Mouse (Mus musculus) hindbrain, embryonic 11.5 days (tissue): ENCODE results near the gene Tnnc2. TPM values are rescaled to one million over a fixed set of nuclear protein-coding genes. Genes with fewer than 3 reads are reported as not detected.

Experiments
- ATAC-seq: fragments of 200-750 bp; cut with Nextera tagmentation; 2 replicates; pipeline ENCODE4 v1.8.0; 2017; ENCODE audit warnings: mild to moderate bottlenecking, moderate TSS enrichment, moderate library complexity; ENCODE audit not compliant: low FRiP score
- DNase-seq: peaks from one replicate; pipeline ENCODE4 v3.0.0-alpha.2; 2015; ENCODE audit warnings: low spot score
- H3K27ac ChIP-seq: fragments of 300-500 bp; sonication (generic); 2 replicates; pipeline ENCODE4 v1.5.1; 2014; ENCODE audit warnings: mild to moderate bottlenecking, low read depth, low read length
- H3K27me3 ChIP-seq: fragments of 300-500 bp; sonication (generic); 2 replicates; pipeline ENCODE4 v1.6.1; 2014; ENCODE audit warnings: mild to moderate bottlenecking, low read length, moderate library complexity, mixed read lengths; ENCODE audit not compliant: control insufficient read depth, insufficient read depth
- H3K36me3 ChIP-seq: fragments of 300-500 bp; sonication (generic); 2 replicates; pipeline ENCODE4 v1.6.1; 2014; ENCODE audit warnings: mild to moderate bottlenecking, low read length, moderate library complexity, mixed read lengths; ENCODE audit not compliant: control insufficient read depth, insufficient read depth
- H3K4me1 ChIP-seq: fragments of 300-500 bp; sonication (generic); replicated peaks from 2 replicates; pipeline ENCODE4 v1.6.1; 2014; ENCODE audit warnings: low read length, mixed read lengths; ENCODE audit not compliant: control insufficient read depth, insufficient read depth
- H3K4me2 ChIP-seq: fragments of 300-500 bp; sonication (generic); replicated peaks from 2 replicates; pipeline ENCODE4 v1.6.1; 2014; ENCODE audit warnings: mild to moderate bottlenecking, low read depth, low read length
- H3K4me3 ChIP-seq: fragments of 300-500 bp; sonication (generic); 2 replicates; pipeline ENCODE4 v1.5.1; 2014; ENCODE audit warnings: low read depth, low read length
- H3K9ac ChIP-seq: fragments of 300-500 bp; sonication (generic); 2 replicates; pipeline ENCODE4 v1.6.1; 2014; ENCODE audit warnings: low read depth, low read length
- H3K9me3 ChIP-seq: fragments of 300-500 bp; sonication (generic); 2 replicates; pipeline ENCODE4 v1.6.1; 2016; ENCODE audit warnings: low read length; ENCODE audit not compliant: control insufficient read depth
- WGBS: fragments of 180-500 bp; shearing (Covaris S2); extraction: QIAGEN DNeasy Blood & Tissue Kit; methylation state at CpG from one replicate; pipeline ENCODE4 v1.1.7; 2014; 5-methylcytosine and 5-hydroxymethylcytosine counted together
- polyA plus RNA-seq: library from polyadenylated mRNA; unstranded; fragments of >200 nt; fragmentation: Nextera tagmentation; extraction: Ambion mirVana; gene quantifications from 2 replicates; pipeline ENCODE4 v1.2.1, GENCODE M21; 2014

Gene Tnnc2
- polyA plus RNA-seq, result 4.8 and 7.1 TPM in 2 replicates

DNA sequence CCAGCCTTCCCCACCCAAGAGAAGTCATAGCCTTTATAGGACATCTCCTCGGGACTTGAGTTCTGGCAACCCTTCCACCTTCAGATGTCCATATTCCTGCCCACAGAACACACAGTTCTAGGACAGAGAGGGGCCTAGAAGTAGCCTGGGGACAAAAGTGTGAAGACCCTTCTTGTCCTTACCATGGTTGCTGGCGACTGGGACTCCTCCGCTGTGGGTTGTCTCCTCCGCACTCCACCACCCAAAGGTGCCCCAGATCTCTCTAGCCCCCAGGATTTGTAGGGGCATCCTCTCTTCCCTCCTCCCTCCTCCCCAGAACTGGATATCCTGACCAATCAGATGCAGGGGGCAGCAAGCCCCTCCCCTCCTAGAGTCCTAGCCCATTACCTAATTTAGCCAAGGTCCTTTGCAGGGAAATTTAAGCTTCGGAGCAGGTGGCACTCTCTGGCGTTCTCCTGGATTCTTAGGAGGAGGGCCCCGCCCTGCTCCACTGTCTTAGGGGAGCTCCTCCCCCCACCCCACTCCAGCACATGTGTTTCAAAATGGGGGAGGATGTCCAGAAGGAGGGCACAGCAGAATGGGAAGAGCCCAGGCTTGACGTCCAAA is at the start of gene Tnnc2:
TSS of gene Tnnc2 (minus strand) at position 487 of the 606 bp plus-strand sequence.
- Histone ChIP-seq H3K9ac (no peak within 1 kb of the TSS), H3K4me3 (no peak within 1 kb of the TSS), H3K27ac (no peak within 1 kb of the TSS), H3K4me2 (no peak within 1 kb of the TSS), H3K27me3 (no peaks in the 10 kb centered on the region), H3K36me3 (no peaks in the 10 kb centered on the region), H3K4me1 (no peaks in the 10 kb centered on the region), H3K9me3 (no peaks in the 10 kb centered on the region)
- no peak for ATAC-seq
- no peak for DNase-seq
- 73% methylated on average over 8 of the region's 8 CpGs for WGBS

DNA sequence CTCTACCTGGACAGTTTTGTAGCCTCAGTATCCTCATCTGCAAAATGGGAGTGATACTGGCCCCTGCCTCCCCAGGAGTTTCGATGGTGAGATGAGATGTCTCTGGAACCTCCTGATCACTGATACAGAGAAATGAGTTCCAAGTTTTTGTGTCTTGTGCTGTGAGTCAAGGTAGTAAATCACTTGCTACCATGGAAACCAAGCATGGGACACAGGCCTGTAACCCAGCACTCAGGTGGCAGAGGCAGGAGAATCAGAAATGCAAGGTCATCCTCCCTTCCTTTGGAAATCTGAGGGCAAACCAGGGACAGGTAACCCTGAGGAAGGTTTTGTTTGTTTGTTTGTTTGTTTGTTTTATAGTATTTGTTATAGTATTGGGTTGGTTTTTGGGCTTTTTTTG is 49.3 kb upstream of the Tnnc2 start:
- no peak overlapping the region for H3K9ac ChIP-seq
- no peaks in the 10 kb centered on the region for H3K9me3 ChIP-seq
- H3K27me3 ChIP-seq, result no peaks in the 10 kb centered on the region
- no peak overlapping the region for H3K27ac ChIP-seq
- H3K4me2 ChIP-seq, result no peak overlapping the region
- ATAC-seq, result no peak
- H3K4me1 ChIP-seq, result no peaks in the 10 kb centered on the region
- H3K36me3 ChIP-seq, result no peaks in the 10 kb centered on the region
- 94% methylated on average over 1 of the region's 1 CpGs for WGBS
- no peak for DNase-seq
- no peak overlapping the region for H3K4me3 ChIP-seq

DNA sequence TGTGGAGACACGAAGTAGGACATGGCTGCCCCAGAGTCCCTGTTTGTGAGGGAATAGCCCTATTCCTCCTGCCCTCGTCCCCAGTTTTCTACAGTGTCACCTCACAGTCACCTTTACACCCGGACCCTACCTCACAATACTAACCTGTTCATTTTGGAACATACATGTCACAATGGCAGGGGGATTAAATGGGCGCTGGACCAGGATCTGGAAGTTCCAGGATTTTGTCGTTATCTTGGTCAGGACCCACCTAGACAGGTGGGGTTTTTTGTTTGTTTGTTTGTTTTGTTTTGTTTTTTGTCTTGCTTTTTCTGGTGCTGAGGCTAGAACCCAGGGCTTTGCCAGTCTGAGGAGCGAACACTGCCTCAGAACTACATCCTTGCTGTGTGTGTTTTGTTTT is 48.7 kb upstream of the Tnnc2 start, which contains the start of gene Spata25:
TSS of gene Spata25 (minus strand) at position 101 of the 400 bp plus-strand sequence.
- no peak within 1 kb of the TSS for H3K4me3 ChIP-seq
- H3K4me1 ChIP-seq, result peaks cover 4% of the 10 kb centered on the region; the same call in 1 of the 2 replicates
- no peak within 1 kb of the TSS for H3K27ac ChIP-seq
- H3K4me2 ChIP-seq, result no peak within 1 kb of the TSS
- WGBS, result 92% methylated on average over 6 of the region's 6 CpGs
- no peak within 1 kb of the TSS for H3K9ac ChIP-seq
- H3K9me3 ChIP-seq, result no peaks in the 10 kb centered on the region
- H3K36me3 ChIP-seq, result no peaks in the 10 kb centered on the region
- ATAC-seq (no peak), DNase-seq (no peak)
- no peaks in the 10 kb centered on the region for H3K27me3 ChIP-seq

DNA sequence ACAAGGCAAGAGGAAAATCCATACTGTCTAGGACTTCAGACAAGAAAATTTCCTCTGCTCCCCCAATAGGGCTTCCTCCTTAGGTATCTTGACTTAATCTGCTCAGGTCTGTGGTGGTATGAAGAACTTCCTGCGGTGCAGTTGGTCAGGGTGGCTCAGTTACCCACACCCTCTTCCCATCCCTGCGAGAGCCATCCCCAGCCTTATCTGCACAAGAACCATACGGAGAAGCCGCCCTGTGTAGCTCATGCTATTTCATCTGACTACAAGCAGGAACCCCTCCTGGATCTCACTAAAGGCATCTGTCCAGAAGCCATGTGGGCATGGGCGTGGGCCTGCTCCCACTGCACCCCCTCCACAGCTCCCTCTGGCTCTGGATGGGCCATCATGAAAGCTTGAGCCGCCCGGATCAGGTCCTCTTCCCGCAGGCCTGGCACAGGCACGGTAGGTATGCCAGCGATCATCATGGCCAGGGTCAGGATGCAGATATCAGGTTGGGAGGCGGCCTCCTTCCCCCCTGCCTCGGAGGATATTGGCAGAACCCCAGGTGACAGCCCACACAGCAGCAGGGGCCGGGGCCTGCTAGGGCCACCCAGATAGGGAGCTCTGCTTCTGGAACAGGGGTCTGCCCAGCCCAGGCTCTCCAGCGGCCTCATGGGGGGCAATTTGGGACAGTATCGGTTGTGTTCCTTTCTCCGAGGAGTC is 47.5 kb upstream of the Tnnc2 start:
- H3K27me3 ChIP-seq, result no peaks in the 10 kb centered on the region
- H3K9ac ChIP-seq, result no peak overlapping the region
- H3K4me1 ChIP-seq, result peaks cover 5% of the 10 kb centered on the region; the same call in 1 of the 2 replicates
- DNase-seq (no peak), ATAC-seq (no peak)
- no peaks in the 10 kb centered on the region for H3K36me3 ChIP-seq
- H3K4me2 ChIP-seq, result no peak overlapping the region
- H3K9me3 ChIP-seq, result no peaks in the 10 kb centered on the region
- no peak overlapping the region for H3K27ac ChIP-seq
- H3K4me3 ChIP-seq, result no peak overlapping the region
- 88% methylated on average over 16 of the region's 16 CpGs for WGBS

DNA sequence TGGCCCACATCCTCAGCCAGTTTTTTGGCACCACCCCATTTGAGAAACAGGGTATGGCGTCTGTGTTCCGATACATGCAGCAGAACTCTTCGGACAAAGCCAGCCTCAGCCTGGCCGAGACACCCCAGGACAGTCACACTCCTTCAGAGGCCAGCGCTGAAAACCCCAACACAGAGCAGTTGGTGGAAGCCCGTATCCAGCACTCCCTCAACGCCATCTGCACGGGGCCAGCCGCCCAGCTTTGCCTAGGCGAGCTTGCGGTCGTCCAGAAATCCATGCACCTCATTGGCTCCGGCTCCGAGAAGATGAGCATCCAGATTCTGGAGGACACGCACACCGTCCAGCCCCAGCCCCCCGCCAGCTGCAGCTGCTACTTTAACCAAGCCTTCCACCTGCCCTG is 45.8 kb upstream of the Tnnc2 start:
- H3K4me2 ChIP-seq, result no peak overlapping the region
- DNase-seq, result no peak
- WGBS, result 95% methylated on average over 17 of the region's 17 CpGs
- no peaks in the 10 kb centered on the region for H3K9me3 ChIP-seq
- no peaks in the 10 kb centered on the region for H3K36me3 ChIP-seq
- peaks cover 6% of the 10 kb centered on the region; the same call in 1 of the 2 replicates for H3K4me1 ChIP-seq
- no peak overlapping the region for H3K9ac ChIP-seq
- no peaks in the 10 kb centered on the region for H3K27me3 ChIP-seq
- no peak overlapping the region for H3K4me3 ChIP-seq
- ATAC-seq, result no peak
- H3K27ac ChIP-seq, result no peak overlapping the region

DNA sequence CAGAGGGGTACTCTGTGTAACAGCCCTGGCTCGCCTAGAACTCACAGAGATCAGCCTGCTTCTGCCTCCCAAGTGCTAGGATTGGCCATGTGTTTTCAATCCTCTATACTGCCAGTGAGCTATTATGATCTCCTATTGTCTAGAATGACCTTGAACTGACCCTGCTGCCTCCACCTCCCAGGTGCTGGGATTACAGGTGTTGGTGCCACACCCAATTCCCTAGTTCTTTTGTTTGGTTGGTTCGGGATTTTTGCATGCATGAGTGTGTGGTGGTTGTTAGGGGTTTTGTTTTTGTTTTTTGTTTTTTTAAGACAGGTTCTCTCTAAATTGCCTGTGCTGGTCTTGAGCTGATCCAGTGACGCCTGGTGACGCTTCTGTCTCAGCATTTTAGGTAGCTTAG is 44.2 kb upstream of the Tnnc2 start:
- Histone ChIP-seq H3K27me3 (no peaks in the 10 kb centered on the region), H3K4me3 (no peak overlapping the region), H3K4me1 (peaks cover 6% of the 10 kb centered on the region; the same call in 1 of the 2 replicates), H3K27ac (no peak overlapping the region), H3K9ac (no peak overlapping the region), H3K36me3 (no peaks in the 10 kb centered on the region), H3K9me3 (no peaks in the 10 kb centered on the region), H3K4me2 (no peak overlapping the region)
- 95% methylated on average over 4 of the region's 4 CpGs for WGBS
- ATAC-seq (no peak), DNase-seq (no peak)

DNA sequence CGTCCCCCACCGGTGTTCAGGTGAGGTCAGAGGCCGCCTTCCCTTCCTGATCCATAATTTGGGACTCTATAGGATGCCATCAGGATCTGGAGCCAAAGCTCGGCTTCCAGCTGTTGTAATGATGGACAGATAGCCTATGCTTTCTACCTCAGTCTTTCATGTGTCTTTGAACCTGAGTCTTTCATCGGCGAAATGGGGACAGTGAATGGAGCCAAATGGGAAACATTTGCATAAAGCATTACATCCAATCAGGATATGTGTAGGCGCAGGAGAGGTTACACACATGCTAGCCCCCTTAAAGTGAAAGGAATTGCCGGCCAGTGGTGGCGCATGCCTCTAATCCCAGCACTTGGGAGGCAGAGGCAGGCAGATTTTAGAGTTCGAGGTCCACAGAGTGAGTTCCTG is 43.4 kb upstream of the Tnnc2 start:
- peaks cover 6% of the 10 kb centered on the region; the same call in 1 of the 2 replicates for H3K4me1 ChIP-seq
- H3K9ac ChIP-seq, result peak overlapping the region; percentile 72
- no peaks in the 10 kb centered on the region for H3K27me3 ChIP-seq
- WGBS, result 3% methylated on average over 10 of the region's 10 CpGs
- peak overlapping the region; percentile 48 for H3K4me2 ChIP-seq
- no peaks in the 10 kb centered on the region for H3K9me3 ChIP-seq
- DNase-seq, result no peak
- H3K27ac ChIP-seq, result peak overlapping the region; percentile 75
- H3K36me3 ChIP-seq, result no peaks in the 10 kb centered on the region
- H3K4me3 ChIP-seq, result peak overlapping the region; percentile 71
- peak; percentile 85 for ATAC-seq

DNA sequence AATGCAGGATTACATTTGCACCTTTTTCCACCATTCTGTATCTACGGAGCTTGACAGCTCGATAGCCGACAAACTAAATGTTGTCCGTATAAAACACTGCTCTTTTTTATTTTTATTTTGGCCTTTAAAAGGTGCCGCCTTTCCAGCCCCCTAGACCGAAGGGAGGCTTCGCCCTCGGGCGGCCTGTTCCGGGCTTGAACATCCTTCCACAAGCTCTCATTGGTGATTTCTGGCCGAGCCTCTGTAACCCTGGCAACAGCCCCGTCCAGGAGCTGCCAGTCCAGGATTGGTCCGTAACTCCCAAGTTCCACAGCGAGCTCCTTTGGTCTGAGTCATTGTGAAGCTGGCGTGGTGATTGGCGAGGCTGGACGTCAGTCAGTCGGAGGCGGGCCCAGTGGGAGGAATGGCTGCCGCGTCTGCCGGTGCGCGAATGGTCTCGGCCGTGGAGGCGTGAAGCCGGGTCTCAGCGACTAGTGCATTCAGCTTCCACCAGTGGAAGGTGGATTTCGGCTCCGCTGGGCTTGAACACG is 42.9 kb upstream of the Tnnc2 start, which contains the start of gene Zswim1:
TSS of gene Zswim1 (plus strand) at position 51 of the 530 bp plus-strand sequence.
- H3K4me2 ChIP-seq, result peak within 1 kb of the TSS; percentile 48
- H3K9ac ChIP-seq, result peak within 1 kb of the TSS; percentile 72
- DNase-seq (peak; percentile 100), ATAC-seq (peak; percentile 99)
- H3K27ac ChIP-seq, result peak within 1 kb of the TSS; percentile 75
- 2% methylated on average over 32 of the region's 32 CpGs for WGBS
- H3K4me1 ChIP-seq, result peaks cover 6% of the 10 kb centered on the region; the same call in 1 of the 2 replicates
- no peaks in the 10 kb centered on the region for H3K36me3 ChIP-seq
- H3K27me3 ChIP-seq, result no peaks in the 10 kb centered on the region
- peak within 1 kb of the TSS; percentile 71 for H3K4me3 ChIP-seq
- no peaks in the 10 kb centered on the region for H3K9me3 ChIP-seq
